Mouse (Mus musculus) mouse embryonic stem cell (cell line): ENCODE results near the gene Ensa.
"Not testable (repeated sequence)": the region's sequence is repeated elsewhere in the genome, so short reads cannot be mapped to it uniquely, and the experiment has no call there.

Experiments used
- in situ Hi-C, 2 experiments: fragments of 300-500 bp; cut with MboI; formaldehyde crosslinking; loops; 1 replicate in 1 of 2; 3 replicates in 1 of 2; pipeline ENCODE4 v1.14.3; 2019 to 2020; ENCODE audit warnings: low sequenced_read_pairs in 2 of 2, low pct_unique_long_range_greater_than_20kb in 1 of 2, mixed read lengths in 1 of 2; ENCODE audit not compliant: unreplicated experiment in 1 of 2

Ensa gene

DNA sequence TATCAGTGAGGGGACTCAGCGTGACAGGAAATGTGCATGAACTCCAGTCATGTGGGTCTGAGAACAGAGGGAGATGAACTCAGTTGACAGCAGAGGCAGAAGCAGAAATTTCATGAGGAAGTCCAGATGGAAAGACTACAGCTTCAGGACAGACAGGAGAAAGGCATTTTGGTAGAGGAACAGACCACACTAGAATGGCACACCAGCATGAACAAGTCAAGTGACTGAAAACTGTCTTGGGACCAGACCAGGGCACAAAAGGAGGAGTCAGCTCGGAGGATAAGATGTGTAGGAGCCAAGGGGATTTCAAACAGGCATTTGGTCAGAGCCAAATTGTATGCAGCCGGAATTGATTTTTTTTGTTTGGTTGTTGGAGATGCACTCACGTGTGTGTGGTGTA is 10.8 kb downstream of the Ensa start:
- in situ Hi-C loops: no loop called here

- in situ Hi-C loops: no loop called here
Observed at GRCm38 (mm10) chr3:95636072-95636471, 11.3 kb downstream of the Ensa start.

DNA sequence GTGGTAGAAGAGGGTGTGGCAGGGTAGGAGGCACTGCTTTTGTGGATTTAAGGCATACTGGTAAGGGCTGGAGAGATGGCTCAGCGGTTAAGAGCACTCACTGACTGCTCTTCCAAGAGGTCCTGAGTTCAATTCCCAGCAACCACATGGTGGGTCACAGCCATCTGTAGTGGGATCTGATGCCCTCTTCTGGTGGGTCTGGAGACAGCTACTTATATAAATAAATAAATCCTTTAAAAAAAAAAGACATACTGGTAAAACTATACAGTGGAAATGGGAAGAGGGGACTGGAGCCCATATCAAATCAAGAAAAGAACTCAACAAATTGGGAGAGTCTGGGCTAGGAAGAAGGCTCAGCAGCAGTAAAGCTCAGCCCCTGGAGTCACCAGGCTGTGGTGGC is 14.9 kb downstream of the Ensa start:
- in situ Hi-C loops: no loop called here

- in situ Hi-C loops: no loop called here
Observed at GRCm38 (mm10) chr3:95643097-95643496, 18.3 kb downstream of the Ensa start.

DNA sequence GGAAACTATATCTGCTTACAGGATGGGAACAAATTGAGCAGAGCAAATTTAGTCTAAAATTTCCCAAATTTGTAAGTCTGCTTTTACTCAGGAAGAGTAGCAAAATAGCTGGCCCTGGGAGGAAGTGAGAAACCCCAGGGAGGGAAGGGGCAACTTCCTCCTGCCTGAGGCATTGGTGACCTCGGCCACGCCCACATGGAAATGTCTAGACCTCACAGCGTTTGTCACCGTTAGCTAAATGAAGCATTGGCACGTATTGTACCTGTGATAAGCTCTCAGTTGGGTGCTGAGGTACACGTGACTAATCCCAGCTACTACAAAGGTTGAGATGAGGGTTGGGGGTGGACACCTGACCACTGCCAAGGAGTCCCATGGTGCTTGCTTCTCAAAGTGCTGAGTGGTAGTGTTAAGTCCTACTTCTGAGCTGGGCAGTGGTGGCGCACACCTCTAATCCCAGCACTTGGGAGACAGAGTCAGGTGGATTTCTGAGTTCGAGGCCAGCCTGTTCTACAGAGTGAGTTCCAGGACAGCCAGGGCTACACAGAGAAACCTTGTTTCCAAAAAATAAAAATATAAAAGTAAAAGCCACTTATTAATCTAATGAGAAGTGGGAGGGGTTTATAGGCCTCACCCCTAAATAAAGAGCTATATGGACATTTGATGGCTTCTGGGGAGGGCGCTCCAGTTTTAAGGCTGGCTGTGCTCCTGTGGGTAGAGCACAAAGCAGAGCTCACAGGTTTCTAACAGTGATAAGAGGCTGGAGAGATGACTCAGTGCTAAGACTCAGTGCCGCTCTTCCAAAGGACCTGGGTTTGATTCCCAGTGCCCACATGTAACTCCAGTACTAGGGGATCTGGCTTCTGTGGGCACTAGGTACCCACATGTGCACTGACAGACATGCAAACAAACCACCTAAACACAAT is 20.8 kb downstream of the Ensa start:
- in situ Hi-C loops: no loop called here

DNA sequence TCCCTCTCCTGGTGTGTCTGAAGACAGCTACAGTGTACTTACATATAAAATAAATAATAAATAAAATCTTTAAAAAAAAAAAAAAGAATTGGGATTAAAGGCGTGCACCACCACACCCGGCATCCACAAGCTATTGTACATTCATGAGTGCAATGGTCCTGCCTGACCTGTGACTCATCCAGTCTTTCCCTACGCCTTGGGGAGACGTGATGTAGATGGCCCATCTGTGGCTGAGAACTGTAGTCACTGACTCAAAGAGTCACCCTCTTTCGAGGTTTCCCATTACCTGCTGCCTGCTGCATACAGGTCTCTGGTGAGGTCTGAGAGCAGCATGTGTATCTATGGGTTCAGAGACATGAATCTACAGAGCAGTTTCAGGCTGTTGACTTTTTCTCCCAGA is 23.2 kb downstream of the Ensa start:
- in situ Hi-C loops: no loop called here

DNA sequence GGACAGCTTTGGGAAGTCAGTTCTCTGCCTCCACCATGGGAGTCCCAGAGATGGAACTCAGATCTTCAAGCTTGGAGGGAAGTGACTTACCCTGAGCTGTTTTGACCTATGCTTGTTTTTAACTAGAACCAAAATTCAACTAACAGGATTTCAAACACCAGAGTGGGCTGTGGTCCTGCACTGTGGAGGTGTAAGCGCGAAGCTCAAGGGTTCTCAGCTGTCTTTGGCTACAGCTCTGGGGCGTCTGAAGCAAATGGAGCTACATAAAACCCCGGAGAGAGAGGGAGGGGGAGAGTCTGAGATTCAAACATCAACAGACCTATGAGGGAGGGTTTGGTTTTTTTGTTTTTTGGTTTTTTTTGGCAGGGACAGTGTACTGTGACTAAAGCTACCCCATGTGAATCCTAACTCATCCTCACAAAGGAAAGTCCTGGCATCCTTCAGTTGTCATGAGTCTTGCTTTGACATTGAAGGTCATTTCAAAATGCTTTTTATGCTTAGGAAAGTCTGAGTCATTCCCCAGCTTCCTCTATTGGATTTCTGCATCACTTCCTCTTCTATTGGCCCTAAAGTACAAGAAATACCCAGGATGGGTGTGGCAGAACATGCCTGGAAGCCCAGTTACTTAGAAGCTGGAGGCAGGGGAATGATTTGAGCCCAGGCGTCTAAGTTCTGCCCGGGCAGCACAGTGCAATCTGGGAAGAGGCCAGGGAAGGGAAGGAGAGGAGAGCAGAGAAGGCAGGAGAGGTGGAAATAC is 25.7 kb downstream of the Ensa start:
- in situ Hi-C loops: no loop called here

DNA sequence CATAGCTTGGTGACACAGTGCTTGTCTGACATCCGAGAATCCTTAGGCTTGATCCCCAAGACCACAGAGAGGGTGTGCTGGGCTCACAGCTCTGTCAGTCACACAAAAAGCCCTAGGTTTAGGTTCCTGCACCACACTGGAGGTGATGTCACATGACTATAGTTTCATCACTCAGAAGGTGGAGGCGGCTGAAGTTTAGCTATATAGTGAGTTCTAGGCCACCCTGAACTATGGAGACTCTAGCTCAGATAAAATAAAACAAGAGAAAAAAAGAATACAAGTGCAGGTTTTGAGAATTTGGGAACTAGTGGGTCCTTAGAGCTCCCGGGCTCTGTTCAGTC is 26.2 kb downstream of the Ensa start:
- in situ Hi-C loops: no loop called here

DNA sequence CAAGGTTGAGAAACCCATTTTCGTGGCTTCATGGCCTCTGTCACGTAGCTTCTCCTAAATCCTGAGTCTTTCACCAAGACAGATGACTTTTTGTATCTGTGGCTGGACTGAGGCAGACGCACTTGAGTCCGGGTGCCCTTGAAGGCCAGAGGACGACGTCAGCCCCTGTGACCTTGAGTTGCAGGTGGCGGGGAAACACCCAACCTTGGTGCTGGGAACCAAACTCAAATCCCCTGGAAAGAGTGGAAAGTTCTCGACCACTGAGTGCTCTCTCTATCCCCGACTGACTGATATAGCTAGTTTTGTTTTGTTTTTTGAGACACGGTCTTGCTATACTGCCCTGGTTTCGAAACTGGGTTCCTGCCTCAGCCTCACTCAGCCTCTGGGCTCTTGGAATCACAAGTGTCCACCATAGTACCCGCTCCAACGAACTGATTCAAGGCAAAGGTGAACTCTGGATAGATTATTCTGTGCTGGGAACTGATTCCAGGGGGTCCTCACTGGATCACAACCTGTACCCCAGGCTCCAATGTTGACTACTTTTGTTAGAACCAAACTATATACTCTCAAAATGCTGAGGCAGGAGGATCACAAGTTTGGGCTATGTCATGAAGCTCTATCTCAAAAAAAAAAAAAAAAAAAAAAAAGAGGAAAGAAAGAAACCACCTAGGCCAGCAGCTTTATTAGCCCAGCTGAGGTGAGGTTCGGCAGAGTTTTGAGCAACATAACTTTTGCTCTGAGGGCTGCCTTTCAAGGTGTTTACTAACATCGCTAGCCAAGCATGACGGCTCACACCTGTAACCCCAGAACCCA is 26.8 kb downstream of the Ensa start:
- in situ Hi-C loops: no loop called here

DNA sequence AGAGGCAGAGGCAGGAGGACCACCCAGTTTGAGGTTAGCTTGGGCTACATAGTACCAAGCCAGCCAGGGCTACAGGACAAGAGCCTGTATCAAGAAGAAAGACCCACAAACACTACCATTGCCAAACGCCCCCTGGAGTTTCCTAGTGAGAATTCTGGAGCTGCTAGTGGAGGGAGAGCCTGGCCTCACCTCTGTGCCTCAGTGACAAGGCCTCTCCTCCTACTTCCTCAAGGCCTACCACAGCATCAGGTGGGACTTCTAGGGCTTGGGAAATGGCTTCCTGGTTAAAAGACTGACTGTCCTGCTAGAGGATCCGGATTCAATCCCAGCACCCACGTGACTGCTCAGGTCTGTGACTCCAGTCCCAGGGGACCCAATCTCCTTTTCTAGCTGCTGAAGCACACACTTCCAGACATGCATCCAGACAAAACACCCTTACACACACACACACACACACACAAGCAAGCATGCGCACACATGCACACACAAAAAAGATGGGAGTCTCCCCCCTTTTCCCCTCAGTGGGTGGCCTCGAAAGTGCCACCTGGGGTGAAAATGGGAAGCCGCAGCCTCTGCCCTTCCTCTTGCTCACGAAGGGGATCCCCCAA is 27.5 kb downstream of the Ensa start:
- in situ Hi-C loops: no loop called here

DNA sequence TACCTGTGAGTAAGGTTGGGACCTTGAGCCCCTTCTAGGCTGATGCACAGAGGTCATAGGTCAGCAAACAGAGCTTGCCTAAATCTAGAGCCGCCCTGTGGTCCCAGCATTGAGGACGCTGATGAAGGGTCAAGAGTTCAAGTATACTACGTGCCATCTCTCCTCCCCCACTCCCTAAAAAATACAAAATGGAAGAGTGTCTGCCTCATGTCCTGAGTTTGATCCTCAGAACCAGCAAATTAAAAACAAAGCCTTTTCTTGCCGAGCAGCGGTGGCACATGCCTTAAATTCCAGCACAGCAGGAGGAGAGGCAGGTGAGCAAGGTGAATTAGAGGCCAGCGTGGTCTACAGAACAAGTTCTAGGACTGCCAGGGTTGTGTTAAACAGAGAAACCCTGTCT is 28.1 kb downstream of the Ensa start:
- in situ Hi-C loops: no loop called here

- in situ Hi-C loops: no loop called here
Observed at GRCm38 (mm10) chr3:95653473-95654034, 28.8 kb downstream of the Ensa start.

DNA sequence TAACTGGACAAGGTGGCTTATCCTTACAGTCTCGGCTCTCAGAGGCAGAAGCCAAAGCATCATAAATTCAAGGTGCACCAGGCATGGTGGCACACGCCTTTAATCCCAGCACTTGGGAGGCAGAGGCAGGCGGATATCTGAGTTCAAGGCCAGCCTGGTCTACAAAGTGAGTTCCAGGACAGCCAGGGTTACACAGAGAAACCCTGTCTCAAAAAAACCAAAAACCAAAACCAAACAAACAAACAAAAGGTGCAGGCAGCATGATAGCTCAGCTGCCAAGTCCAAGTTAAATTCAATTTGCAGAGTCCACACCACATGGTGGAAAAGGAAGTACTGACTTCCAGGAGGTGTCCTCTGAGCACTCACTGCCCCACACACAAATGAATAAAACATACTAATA is 29.6 kb downstream of the Ensa start:
- in situ Hi-C loops: not testable (repeated sequence)

DNA sequence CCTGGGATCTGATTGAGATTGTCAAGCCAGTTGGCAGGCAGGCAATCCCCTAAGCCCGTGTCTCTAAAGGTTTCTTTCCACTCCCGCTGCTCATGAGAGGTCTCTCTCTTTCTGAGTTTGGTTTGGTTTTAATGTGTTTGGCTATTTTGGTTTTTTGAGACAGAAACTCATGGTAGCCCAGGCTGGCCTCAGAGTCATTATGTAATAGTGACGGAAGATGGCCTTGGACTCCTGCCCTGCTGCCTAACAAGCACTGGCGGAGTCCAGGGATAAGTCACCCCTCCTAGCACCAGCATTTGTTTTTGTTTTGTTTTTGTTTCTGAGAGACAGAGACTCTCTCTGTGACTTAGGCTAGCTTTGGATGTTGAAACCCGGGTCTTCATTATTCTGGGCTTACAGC is 30.6 kb downstream of the Ensa start:
- in situ Hi-C loops: no loop called here

DNA sequence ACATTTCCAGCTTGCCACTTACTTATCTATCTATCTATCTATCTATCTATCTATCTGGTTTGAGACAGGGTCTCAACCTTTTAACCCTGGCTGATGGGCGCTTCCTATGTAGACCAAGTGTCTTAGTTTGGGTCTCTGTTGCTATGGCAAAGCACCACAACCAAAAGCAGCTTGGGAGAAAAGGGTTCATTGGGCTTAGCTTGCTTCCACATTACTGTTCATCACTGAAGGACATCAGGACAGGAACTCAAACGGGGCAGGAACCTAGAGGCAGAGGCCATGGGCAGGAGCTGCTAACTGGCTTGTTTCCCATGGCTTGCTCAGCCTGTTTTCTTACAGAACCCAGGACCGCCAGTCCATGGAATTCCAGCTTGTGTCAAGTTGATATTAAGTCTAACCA is 32.3 kb downstream of the Ensa start:
- in situ Hi-C loops: no loop called here

DNA sequence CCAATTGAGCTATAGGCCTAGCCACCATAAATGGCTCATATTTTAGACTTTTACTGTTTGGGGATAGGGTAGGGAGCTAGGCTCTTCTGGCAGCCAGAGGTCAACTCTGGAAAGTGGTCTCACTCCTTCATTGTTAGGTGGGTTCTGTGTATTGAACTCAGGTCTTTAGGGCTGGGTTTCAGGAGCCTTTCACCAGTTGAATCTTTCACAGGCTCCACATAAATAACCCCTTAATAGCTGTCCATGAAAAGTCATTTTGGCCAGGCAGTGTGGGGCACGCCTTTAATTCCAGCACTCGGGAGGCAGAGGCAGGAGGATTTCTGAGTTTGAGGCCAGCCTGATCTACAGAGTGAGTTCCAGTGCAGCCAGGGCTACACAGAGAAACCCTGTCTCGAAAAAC is 32.9 kb downstream of the Ensa start:
- in situ Hi-C loops: no loop called here

GRCm38 (mm10) chr3:95658236-95658867 is 33.6 kb downstream of the Ensa start, which contains the start of gene Mcl1:
Gene Mcl1 (plus strand): TSS chr3:95658788.
- in situ Hi-C loops: no loop called here
